In the genomic region with DNA sequence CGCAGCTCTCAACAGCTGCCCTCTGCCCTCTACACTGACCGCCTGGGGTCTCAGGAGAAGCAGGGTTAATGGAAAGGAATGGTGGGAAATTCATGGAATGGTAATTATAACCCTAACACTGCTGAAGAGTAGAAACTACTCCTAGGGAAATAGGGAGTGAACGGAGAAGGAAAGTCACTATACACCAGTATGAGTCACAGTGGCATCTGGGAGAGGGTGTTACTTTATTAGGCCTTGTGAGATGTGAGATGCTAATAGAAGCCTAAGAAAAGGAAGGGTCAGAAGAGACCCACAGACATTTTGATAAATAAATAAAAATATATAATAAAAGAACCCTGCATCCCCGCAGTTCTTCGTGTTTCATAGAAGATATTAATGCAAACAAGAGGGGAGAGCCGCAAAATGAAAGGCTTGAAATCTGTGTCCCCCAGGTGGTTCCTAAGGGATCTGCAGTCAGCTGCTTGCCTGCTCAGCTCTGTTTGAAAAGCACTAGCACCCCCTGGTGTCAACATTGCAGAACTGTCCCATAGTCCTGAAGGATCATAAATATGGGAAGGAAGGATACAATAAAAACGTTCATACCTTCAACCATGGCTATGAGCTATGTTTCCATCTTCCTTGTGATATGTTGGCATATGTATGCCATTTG, we compare ENCODE assay signal across 9 mouse cellular contexts. TPM values are rescaled to one million over a fixed set of nuclear protein-coding genes. Genes with fewer than 3 reads are reported as not detected.
A peak's percentile ranks its signal among the peaks of the same experiment; 100 is the strongest.
DNase-seq lines count a peak whose midpoint lies in the region; ATAC-seq and TF ChIP-seq lines count a peak whose summit lies in the region.
"Had no signal": no experiment of that assay in that cellular context is flagged by ENCODE, and none has a peak within 500 bp of the region (broad histone marks: within the 10 kb centered on the region; RNA-seq: fewer than 3 reads in every experiment).

No protein-coding gene starts in this region.

- ATAC-seq in erythroblast, adult 5-6 weeks (replicated peaks; ENCODE audit: low FRiP score, poor library complexity, severe bottlenecking), result peak; percentile 98
- ATAC-seq in heart, embryonic 12.5 days (ENCODE audit: insufficient number of reproducible peaks, low FRiP score), result 0 out of 2 replicates have a peak, but pooled peaks have one; percentile 66
- peak; percentile 79; the same call in 1 of the 2 replicates for ATAC-seq in kidney, postnatal 0 days (replicated peaks; ENCODE audit: low FRiP score, low read depth)
- ATAC-seq in liver, embryonic 11.5 days (replicated peaks; ENCODE audit: low FRiP score), result peak; percentile 71
- ATAC-seq in stomach, embryonic 16.5 days (ENCODE audit: insufficient read depth, low FRiP score), result peak; percentile 79

- no peak overlapping the region for H3K27ac ChIP-seq in heart, embryonic 12.5 days (ENCODE audit: poor library complexity, severe bottlenecking)
- H3K27ac ChIP-seq in kidney, postnatal 0 days, result no peak overlapping the region
- H3K27ac ChIP-seq in liver, embryonic 11.5 days (ENCODE audit: low read depth, low read length), result no peak overlapping the region
- H3K27ac ChIP-seq in stomach, embryonic 16.5 days (ENCODE audit: low read length), result no peak overlapping the region
- H3K27ac ChIP-seq: limb, embryonic 12.5 days had no signal

- peaks cover 6% of the 10 kb centered on the region for H3K27me3 ChIP-seq in heart, embryonic 12.5 days (replicated peaks)
- no peaks in the 10 kb centered on the region for H3K27me3 ChIP-seq in kidney, postnatal 0 days (ENCODE audit: insufficient read depth, low read length)
- no peaks in the 10 kb centered on the region for H3K27me3 ChIP-seq in liver, embryonic 11.5 days (replicated peaks; ENCODE audit: control insufficient read depth, insufficient read depth, low read length)
- no peaks in the 10 kb centered on the region for H3K27me3 ChIP-seq in stomach, embryonic 16.5 days (ENCODE audit: control insufficient read depth, insufficient read depth, low read length)

- no peak overlapping the region for H3K4me2 ChIP-seq in heart, embryonic 12.5 days
- no peak overlapping the region for H3K4me2 ChIP-seq in kidney, postnatal 0 days (ENCODE audit: low read length)
- no peak overlapping the region for H3K4me2 ChIP-seq in liver, embryonic 11.5 days
- no peak overlapping the region for H3K4me2 ChIP-seq in stomach, embryonic 16.5 days (ENCODE audit: low read depth, low read length)
- H3K4me2 ChIP-seq: limb, embryonic 12.5 days had no signal

- 32% methylated on average over 7 of the region's 7 CpGs for WGBS in heart, embryonic 12.5 days
- WGBS in kidney, postnatal 0 days, result 29% methylated on average over 7 of the region's 7 CpGs
- WGBS in liver, embryonic 11.5 days, result 35% methylated on average over 7 of the region's 7 CpGs
- 30% methylated on average over 7 of the region's 7 CpGs for WGBS in stomach, embryonic 16.5 days

- peak; percentile 100 for TF ChIP-seq CTCF in kidney, postnatal 0 days (IDR thresholded peaks at IDR 0.05; ENCODE audit: low read depth)

- DNase-seq in CD8-positive naive resting alpha-beta T cell, adult 2 months (ENCODE audit: low read depth in 2 of 2, low spot score in 2 of 2), result peak; percentile 41 to 59
- DNase-seq in brain, adult 2 months (ENCODE audit: low read depth, low spot score), result peak; percentile 94
- DNase-seq in kidney, postnatal 0 days (ENCODE audit: low spot score), result peak; percentile 95
- DNase-seq in liver, embryonic 11.5 days (ENCODE audit: low spot score), result no peak
- DNase-seq in naive thymus-derived CD4-positive, alpha-beta T cell, adult 2 months (ENCODE audit: low read depth), result peak; percentile 72

- H3K9ac ChIP-seq in heart, embryonic 12.5 days, result no peak overlapping the region
- no peak overlapping the region for H3K9ac ChIP-seq in kidney, postnatal 0 days (ENCODE audit: low read depth, low read length)
- no peak overlapping the region for H3K9ac ChIP-seq in liver, embryonic 11.5 days (ENCODE audit: low read depth, low read length)
- no peak overlapping the region for H3K9ac ChIP-seq in stomach, embryonic 16.5 days (ENCODE audit: low read length)
- H3K9ac ChIP-seq: limb, embryonic 12.5 days had no signal

- H3K4me3 ChIP-seq in heart, embryonic 12.5 days, result no peak overlapping the region
- H3K4me3 ChIP-seq in kidney, postnatal 0 days (replicated peaks; ENCODE audit: low read depth, low read length), result no peak overlapping the region
- H3K4me3 ChIP-seq in liver, embryonic 11.5 days (ENCODE audit: low read depth, low read length), result no peak overlapping the region
- H3K4me3 ChIP-seq in stomach, embryonic 16.5 days (replicated peaks; ENCODE audit: low read length), result no peak overlapping the region
- H3K4me3 ChIP-seq: limb, embryonic 12.5 days had no signal

- no peaks in the 10 kb centered on the region for H3K9me3 ChIP-seq in heart, embryonic 12.5 days (replicated peaks)
- H3K9me3 ChIP-seq in kidney, postnatal 0 days (replicated peaks; ENCODE audit: low read length), result no peaks in the 10 kb centered on the region
- no peaks in the 10 kb centered on the region for H3K9me3 ChIP-seq in liver, embryonic 11.5 days (ENCODE audit: control insufficient read depth, low read length)
- no peaks in the 10 kb centered on the region for H3K9me3 ChIP-seq in stomach, embryonic 16.5 days (replicated peaks; ENCODE audit: control insufficient read depth, low read length)
- H3K9me3 ChIP-seq: limb, embryonic 12.5 days had no signal

- H3K4me1 ChIP-seq in heart, embryonic 12.5 days (replicated peaks), result no peaks in the 10 kb centered on the region
- no peaks in the 10 kb centered on the region for H3K4me1 ChIP-seq in kidney, postnatal 0 days (replicated peaks; ENCODE audit: insufficient read depth, low read length)
- H3K4me1 ChIP-seq in liver, embryonic 11.5 days (replicated peaks; ENCODE audit: control insufficient read depth, insufficient read depth, low read length), result no peaks in the 10 kb centered on the region
- H3K4me1 ChIP-seq in stomach, embryonic 16.5 days (ENCODE audit: control insufficient read depth, insufficient read depth, low read length), result no peaks in the 10 kb centered on the region

- H3K36me3 ChIP-seq in heart, embryonic 12.5 days, result no peaks in the 10 kb centered on the region
- no peaks in the 10 kb centered on the region for H3K36me3 ChIP-seq in kidney, postnatal 0 days (ENCODE audit: insufficient read depth, low read length)
- no peaks in the 10 kb centered on the region for H3K36me3 ChIP-seq in liver, embryonic 11.5 days (ENCODE audit: control insufficient read depth, insufficient read depth, low read length)
- no peaks in the 10 kb centered on the region for H3K36me3 ChIP-seq in stomach, embryonic 16.5 days (ENCODE audit: control insufficient read depth, insufficient read depth, low read length)
- H3K36me3 ChIP-seq: limb, embryonic 12.5 days had no signal

RNA-seq across cellular contexts. Expression of a gene that starts 35.1 kb away (rescaled TPM):
- total RNA-seq in erythroblast, adult 5-6 weeks (2015; ENCODE audit: low replicate concordance), result 3.5 and 6.3 TPM in 2 replicates
- total RNA-seq in erythroblast, adult 5-6 weeks (2017; ENCODE audit: low replicate concordance), result 7.1 and 7.7 TPM in 2 replicates
- polyA plus RNA-seq in heart, embryonic 12.5 days (2016; fragmentation: Nextera tagmentation; extraction: Ambion mirVana), result 16.0 and 17.6 TPM in 2 replicates
- polyA plus RNA-seq in kidney, postnatal 0 days (2015; fragmentation: Nextera tagmentation; extraction: Ambion mirVana), result 8.7 and 9.0 TPM in 2 replicates
- polyA plus RNA-seq in liver, embryonic 11.5 days (2014; fragmentation: Nextera tagmentation; extraction: Ambion mirVana), result 9.5 and 11.3 TPM in 2 replicates
- 4.3 and 5.3 TPM in 2 replicates for polyA plus RNA-seq in stomach, embryonic 16.5 days (2015; fragmentation: Nextera tagmentation; extraction: Ambion mirVana)

RNA-seq across cellular contexts. Expression of a gene that starts 48.3 kb away (rescaled TPM):
- total RNA-seq in erythroblast, adult 5-6 weeks (2015; ENCODE audit: low replicate concordance), result not detected in 2 replicates
- not detected in 2 replicates for total RNA-seq in erythroblast, adult 5-6 weeks (2017; ENCODE audit: low replicate concordance)
- polyA plus RNA-seq in heart, embryonic 12.5 days (2016; fragmentation: Nextera tagmentation; extraction: Ambion mirVana), result 0.17 and 0.26 TPM in 2 replicates
- 45.8 and 48.8 TPM in 2 replicates for polyA plus RNA-seq in kidney, postnatal 0 days (2015; fragmentation: Nextera tagmentation; extraction: Ambion mirVana)
- 15.4 and 19.5 TPM in 2 replicates for polyA plus RNA-seq in liver, embryonic 11.5 days (2014; fragmentation: Nextera tagmentation; extraction: Ambion mirVana)
- 4.8 and 5.6 TPM in 2 replicates for polyA plus RNA-seq in stomach, embryonic 16.5 days (2015; fragmentation: Nextera tagmentation; extraction: Ambion mirVana)
- polyA plus RNA-seq: limb, embryonic 12.5 days had no signal

RNA-seq across cellular contexts. Expression of a gene that starts 59.3 kb away (rescaled TPM):
- 204 and 221 TPM in 2 replicates for total RNA-seq in erythroblast, adult 5-6 weeks (2015; ENCODE audit: low replicate concordance)
- 28.6 and 67.2 TPM in 2 replicates for total RNA-seq in erythroblast, adult 5-6 weeks (2017; ENCODE audit: low replicate concordance)
- 328 and 330 TPM in 2 replicates for polyA plus RNA-seq in heart, embryonic 12.5 days (2016; fragmentation: Nextera tagmentation; extraction: Ambion mirVana)
- polyA plus RNA-seq in kidney, postnatal 0 days (2015; fragmentation: Nextera tagmentation; extraction: Ambion mirVana), result 606 and 757 TPM in 2 replicates
- 555 and 586 TPM in 2 replicates for polyA plus RNA-seq in liver, embryonic 11.5 days (2014; fragmentation: Nextera tagmentation; extraction: Ambion mirVana)
- 325 and 430 TPM in 2 replicates for polyA plus RNA-seq in stomach, embryonic 16.5 days (2015; fragmentation: Nextera tagmentation; extraction: Ambion mirVana)
